Mouse (Mus musculus): ENCODE measurements at regions not wholly inside any gene's neighbourhood (a gene's known extent, or its start where the extent isn't known, plus 50 kb on each side); places are given as distances from the start of the nearest gene placed in this dataset.

DNA sequence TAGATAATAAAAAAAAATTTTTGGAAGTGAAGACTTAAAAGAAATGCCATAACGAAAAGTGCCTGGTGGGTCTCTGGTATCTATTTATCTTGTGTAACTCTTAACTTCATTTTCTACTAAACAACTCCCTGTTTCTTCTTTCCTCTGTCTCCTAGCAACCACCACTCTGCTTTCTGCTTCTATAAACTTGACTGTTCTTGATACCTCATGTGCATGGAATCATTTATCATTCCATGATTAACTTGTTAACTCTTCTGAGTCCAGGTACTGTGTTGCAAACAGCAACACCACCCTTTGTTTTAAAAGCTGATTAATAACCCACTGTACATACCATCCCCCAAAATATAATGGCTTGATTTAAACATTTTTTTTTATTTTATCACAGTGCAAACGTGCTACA, 325.0 kb downstream of the Mettl4 start:
- DNase-seq (ENCODE audit: low spot score in 2 of 2): peak in 1 of 2 experiments; percentile 1

DNA sequence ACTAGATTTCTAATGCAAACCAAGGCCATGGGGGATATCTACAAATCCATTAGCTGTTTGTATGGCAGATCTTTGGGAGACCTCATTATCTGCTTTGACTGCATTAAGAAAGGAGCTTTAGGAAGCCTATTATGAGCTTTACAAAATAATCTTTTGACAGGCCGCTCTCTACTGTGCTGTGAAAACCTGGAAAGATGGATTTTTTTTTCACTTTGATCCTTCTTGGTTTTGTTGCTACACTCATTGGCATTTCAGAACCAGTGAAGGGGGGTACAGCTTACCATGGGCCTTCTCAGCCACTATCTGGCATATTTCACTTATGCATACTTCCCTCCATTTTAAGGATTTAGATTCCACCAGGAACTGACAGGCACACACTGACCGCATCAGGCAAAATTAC, 366.8 kb downstream of the Mettl4 start:
- no peak for DNase-seq (ENCODE audit: low spot score in 2 of 2)

DNA sequence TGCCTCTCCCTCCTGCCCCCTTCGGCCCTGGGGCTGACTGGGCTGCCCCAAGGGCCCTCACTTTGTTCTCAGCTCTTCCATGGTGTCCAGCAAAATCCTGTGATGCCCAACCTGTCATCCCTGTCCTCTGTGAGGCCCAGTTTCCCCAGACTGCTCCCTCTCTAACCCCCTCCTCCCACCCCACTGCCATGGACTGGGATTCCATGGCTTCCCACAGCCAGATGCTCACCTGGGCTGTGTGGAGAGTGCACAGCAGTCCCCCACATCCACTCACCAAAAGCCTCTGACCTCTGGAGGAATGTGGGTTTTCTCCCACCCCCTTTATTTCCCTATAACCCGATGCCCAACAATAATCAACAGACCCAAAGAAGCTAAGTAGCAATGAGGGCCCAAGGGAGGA, 414.1 kb downstream of the Mettl4 start:
- DNase-seq (ENCODE audit: low spot score in 2 of 2): no peak

DNA sequence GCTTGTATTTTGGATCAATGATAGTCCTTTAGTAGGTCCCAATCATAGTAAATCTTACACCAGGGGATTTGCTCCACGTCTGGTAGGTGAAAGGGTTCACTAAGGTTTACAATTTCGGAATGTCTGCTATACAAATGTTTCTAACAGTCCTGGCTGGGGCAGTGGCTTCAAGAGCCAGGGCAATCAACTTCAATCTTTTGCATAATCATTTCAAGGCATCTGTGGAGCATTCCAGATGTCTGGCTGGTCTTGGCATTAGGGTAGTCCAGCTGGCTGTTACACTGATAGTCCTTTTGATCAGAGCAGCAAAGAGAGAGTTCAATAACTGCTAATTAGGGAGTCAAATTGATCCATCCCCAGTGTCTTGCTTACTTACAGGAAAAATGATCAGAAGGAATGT, 423.6 kb downstream of the Mettl4 start:
- DNase-seq (ENCODE audit: low spot score in 2 of 2): peak in 1 of 2 experiments; percentile 11

DNA sequence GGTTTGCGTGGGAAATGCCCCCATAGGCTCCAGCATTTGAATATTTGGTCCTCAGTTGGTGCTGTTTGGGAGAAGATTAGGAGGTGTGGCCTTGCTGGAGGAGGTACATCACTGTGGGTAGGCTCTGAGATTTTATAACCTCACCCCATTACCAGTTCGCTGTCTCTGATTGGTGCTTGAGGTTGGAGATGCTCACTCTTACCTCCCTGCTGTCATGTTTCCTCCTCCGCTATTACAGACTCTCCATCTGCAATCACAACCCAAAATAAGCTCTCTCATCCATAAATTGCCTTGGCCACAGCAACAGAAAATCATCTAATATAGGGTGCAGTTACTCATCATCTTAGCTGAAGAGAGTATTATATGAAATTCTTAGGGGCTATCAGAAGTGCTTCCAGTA, 458.6 kb downstream of the Mettl4 start:
- DNase-seq (ENCODE audit: low spot score in 2 of 2): no peak

DNA sequence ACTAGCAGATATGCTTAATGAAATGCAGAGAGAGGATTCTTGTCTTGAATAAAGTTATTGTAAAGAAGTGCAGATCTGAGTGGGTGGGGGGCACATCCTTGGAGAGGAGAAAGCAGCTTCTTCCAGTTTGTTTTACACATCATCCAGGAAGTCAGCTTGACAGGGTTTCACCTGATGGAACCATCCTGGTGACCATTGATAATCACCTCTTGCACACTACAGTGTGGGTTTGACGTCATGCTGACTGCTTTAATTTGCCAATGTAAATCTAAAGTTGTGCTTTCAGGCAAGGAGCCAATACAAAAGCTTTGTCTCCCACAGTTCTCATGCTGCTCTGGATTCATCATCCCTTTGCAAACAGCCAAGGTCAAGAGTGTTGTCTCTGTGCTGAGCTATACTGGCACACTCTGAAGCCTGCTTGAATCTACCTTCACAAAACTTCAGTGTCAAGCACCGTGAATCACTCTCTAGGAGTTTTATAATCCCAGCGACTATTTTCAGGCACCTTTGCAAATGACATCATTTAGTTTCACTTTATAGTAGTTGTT, 462.1 kb downstream of the Mettl4 start:
- DNase-seq (ENCODE audit: low spot score in 2 of 2): no peak

DNA sequence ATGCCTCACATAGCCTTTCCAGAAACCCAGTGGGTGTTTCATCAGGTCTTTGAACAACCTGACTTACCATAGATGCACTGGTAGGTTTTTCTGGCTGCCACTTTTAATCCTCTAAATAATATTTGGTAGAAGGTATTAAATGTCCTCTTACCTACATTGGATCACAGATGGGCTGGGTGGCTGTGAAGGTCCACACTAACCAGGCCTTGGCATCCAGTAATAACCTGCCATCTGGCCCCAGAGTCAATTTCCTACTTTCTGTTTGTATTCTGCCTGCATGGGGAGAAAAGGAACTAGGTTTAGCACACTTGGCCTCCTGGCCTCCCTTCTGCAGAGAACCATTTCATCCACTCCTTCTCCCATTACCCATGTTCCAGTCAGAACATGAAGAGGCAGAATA, 473.0 kb downstream of the Mettl4 start:
- DNase-seq (ENCODE audit: low spot score in 2 of 2): no peak

DNA sequence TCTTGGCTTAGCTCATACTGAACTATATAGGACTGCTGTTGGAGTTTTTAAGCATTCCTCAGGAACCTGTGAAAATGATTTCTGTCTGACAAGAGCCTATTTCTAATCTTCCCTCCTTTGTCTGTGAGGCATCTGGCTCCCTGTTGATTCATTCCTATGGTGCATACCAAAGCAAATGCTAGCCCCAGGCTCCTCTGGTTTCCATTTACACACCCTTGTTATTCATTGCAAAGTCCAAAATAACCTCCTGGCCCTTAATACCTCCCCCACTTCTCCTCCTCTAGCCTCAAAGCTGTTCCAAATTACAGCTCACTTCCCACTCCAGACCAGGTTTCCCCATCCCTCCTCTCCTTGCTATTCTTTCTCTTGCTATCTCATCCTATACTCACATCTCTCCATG, 480.1 kb downstream of the Mettl4 start:
- no peak for DNase-seq (ENCODE audit: low spot score in 2 of 2)

DNA sequence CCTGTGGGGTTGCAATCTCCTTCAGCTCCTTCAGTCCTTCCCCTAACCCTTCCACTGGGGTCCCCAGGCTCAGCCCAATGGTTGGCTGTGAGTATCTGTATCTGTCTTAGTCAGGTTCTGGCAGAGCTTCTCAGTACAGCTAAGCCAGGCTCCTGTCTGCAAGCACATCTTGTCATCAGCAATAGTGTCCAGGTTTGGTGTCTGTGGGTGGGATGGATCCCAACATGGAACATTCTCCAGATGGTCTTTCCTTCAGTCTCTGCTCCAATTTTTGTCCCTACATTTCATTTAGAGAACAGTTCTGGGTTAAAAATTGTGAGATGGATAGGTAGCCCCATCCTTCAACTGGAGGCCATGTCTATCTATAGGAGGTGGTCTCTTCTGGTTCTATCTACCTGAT, 494.2 kb downstream of the Mettl4 start:
- peak in 1 of 2 experiments; percentile 6 for DNase-seq (ENCODE audit: low spot score in 2 of 2)

DNA sequence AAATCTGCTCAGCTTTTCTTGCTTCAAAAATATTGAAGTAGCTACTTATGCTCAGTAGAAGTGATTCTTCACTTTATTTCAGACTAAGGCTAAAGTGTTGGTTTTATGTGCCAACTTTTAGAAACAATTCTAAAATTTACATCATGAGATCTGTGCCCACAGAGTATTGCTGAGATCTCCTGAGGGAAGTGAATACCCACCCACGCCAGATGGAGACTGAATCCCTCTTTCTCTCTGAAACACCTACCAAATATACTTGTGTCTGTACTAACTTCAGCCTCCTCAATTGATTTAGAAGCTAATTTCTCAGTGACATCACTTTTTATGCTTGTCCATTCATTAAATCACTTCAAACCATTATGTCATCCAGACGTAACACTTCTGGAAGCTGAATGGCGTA, 495.0 kb downstream of the Mettl4 start:
- DNase-seq (ENCODE audit: low spot score in 2 of 2): no peak

DNA sequence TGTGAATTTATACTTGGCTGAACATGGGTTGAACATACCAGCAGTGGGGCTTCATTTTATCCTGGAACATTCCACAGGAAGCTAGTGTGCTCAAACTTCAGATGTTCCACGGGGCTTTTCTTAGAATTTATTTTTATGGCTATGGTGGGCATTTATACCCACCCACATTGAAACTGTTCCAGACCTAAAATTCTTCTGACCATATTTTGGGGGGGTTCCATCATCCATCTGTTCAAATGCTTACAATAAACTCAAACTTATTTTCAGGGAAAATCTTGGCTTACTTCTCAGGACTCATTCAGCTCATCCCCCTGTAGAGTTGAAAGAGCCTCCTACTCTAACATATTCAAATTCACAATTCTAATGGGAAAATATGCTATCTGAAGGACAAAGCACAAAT, 506.0 kb downstream of the Mettl4 start:
- DNase-seq (ENCODE audit: low spot score in 2 of 2): no peak

DNA sequence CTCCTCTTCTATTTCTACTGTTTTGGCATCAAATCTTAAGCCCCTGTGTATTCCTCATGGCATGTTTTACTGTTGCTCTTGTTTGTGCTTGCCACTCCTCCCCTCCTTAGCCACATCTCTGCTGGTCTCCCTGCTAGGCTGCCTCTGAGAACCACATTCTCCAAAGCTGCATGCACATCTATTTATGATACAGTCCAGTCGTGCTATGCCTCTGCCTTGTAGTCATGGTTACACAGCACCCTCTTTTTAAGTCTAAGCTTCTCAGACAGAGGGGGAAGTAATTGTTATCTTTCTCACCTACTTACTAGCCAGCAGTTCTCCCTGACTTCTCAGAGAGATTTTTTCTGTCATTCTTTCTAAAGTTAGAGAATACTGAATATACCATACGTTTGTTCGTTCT, 523.7 kb downstream of the Mettl4 start:
- DNase-seq (ENCODE audit: low spot score in 2 of 2): no peak

Data from layer of hippocampus, postnatal 14 days (tissue).